Mouse (Mus musculus) liver, adult 2 months (tissue): ENCODE measurements around the gene 9130409I23Rik.

ENCODE experiments used
- CTCF ChIP-seq: fragments of 200-500 bp; IDR thresholded peaks from 2 replicates; pipeline ENCODE4 v1.5.1; 2011; ENCODE audit warnings: low read depth, low read length, control low read depth
- POLR2A ChIP-seq: fragments of 200-500 bp; IDR thresholded peaks from 2 replicates; pipeline ENCODE4 v1.6.1; 2011; ENCODE audit warnings: low read length, control low read depth; ENCODE audit not compliant: insufficient read depth; ENCODE audit errors: extremely low read depth

- TF ChIP-seq CTCF (no peak), POLR2A (no peak)
Observed at GRCm38 (mm10) chr1:181016045-181016444, 35.0 kb upstream of the 9130409I23Rik start.
